Comparison of ENCODE assay signal across 8 mouse cellular contexts in the genomic region with DNA sequence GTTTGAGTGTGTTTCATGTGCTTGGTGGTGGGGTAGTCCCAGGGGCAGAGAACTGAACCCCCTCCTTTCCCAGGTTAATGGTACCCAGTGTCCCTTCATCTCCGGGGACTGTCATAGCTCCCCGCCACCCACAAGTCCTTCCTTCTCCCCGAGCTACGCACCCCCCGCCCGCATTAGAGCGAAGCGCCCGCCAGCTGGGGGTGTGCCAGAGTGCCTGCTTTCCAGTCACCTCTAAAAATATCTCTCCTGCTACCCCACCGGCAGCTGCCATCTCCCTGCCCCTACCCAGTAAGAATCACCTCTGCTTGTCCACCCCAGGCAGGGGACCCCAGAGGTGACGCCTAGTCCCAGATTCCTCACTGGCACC. TPM values are rescaled to one million over a fixed set of nuclear protein-coding genes. Genes with fewer than 3 reads are reported as not detected.
A peak's percentile ranks its signal among the peaks of the same experiment; 100 is the strongest.
DNase-seq lines count a peak whose midpoint lies in the region; ATAC-seq lines count a peak whose summit lies in the region.

No protein-coding gene starts in this region.

- peak; percentile 50 for DNase-seq in CD4-positive, CD25-positive, alpha-beta regulatory T cell, adult 2 months (ENCODE audit: low read depth, low spot score)
- DNase-seq in cerebellum, adult 8-10 months: peak; percentile 72
- peak; percentile 84 to 87 for DNase-seq in gastrocnemius, adult 8-10 months (ENCODE audit: low spot score in 2 of 2)
- DNase-seq in hindbrain, embryonic 14.5 days (ENCODE audit: low spot score): no peak
- peak; percentile 32 for DNase-seq in thymus, postnatal 0 days (ENCODE audit: low spot score)

- no peaks in the 10 kb centered on the region for H3K9me3 ChIP-seq in hindbrain, embryonic 14.5 days (ENCODE audit: control insufficient read depth, low read length)
- no peaks in the 10 kb centered on the region for H3K9me3 ChIP-seq in limb, embryonic 13.5 days
- H3K9me3 ChIP-seq in midbrain, embryonic 13.5 days: no peaks in the 10 kb centered on the region

- WGBS in hindbrain, embryonic 14.5 days: 1% methylated on average over 11 of the region's 11 CpGs
- 2% methylated on average over 11 of the region's 11 CpGs for WGBS in limb, embryonic 13.5 days
- WGBS in midbrain, embryonic 13.5 days: 2% methylated on average over 11 of the region's 11 CpGs

- H3K27ac ChIP-seq in hindbrain, embryonic 14.5 days: no peak overlapping the region
- no peak overlapping the region for H3K27ac ChIP-seq in limb, embryonic 13.5 days
- H3K27ac ChIP-seq in midbrain, embryonic 13.5 days: no peak overlapping the region

- peak overlapping the region; percentile 61 for H3K9ac ChIP-seq in hindbrain, embryonic 14.5 days
- peak overlapping the region; percentile 71 for H3K9ac ChIP-seq in limb, embryonic 13.5 days
- peak overlapping the region; percentile 78 for H3K9ac ChIP-seq in midbrain, embryonic 13.5 days (replicated peaks)

- peak overlapping the region; percentile 75 for H3K4me2 ChIP-seq in hindbrain, embryonic 14.5 days (replicated peaks)
- peak overlapping the region; percentile 98 for H3K4me2 ChIP-seq in limb, embryonic 13.5 days (replicated peaks)
- H3K4me2 ChIP-seq in midbrain, embryonic 13.5 days (replicated peaks): peak overlapping the region; percentile 98

- H3K4me1 ChIP-seq in hindbrain, embryonic 14.5 days (replicated peaks; ENCODE audit: control insufficient read depth, insufficient read depth, low read length): no peaks in the 10 kb centered on the region; the same call in 1 of the 2 replicates
- H3K4me1 ChIP-seq in limb, embryonic 13.5 days: peaks cover 10% of the 10 kb centered on the region; the same call in 1 of the 2 replicates
- H3K4me1 ChIP-seq in midbrain, embryonic 13.5 days (replicated peaks): peaks cover 10% of the 10 kb centered on the region

- ATAC-seq in CD4-positive, CD25-positive, alpha-beta regulatory T cell, adult 4 months: no peak
- no peak; the same call in 1 of the 2 replicates for ATAC-seq in hindbrain, embryonic 14.5 days (ENCODE audit: low FRiP score)
- no peak for ATAC-seq in limb, embryonic 13.5 days (ENCODE audit: low FRiP score, low read depth)
- peak; percentile 12; the same call in 1 of the 2 replicates for ATAC-seq in midbrain, embryonic 13.5 days

- no peaks in the 10 kb centered on the region for H3K36me3 ChIP-seq in hindbrain, embryonic 14.5 days (replicated peaks; ENCODE audit: control insufficient read depth, insufficient read depth)
- no peaks in the 10 kb centered on the region for H3K36me3 ChIP-seq in limb, embryonic 13.5 days
- no peaks in the 10 kb centered on the region for H3K36me3 ChIP-seq in midbrain, embryonic 13.5 days

- H3K27me3 ChIP-seq in hindbrain, embryonic 14.5 days (ENCODE audit: control insufficient read depth, insufficient read depth, low read length): peaks cover 58% of the 10 kb centered on the region
- peaks cover 67% of the 10 kb centered on the region for H3K27me3 ChIP-seq in limb, embryonic 13.5 days
- H3K27me3 ChIP-seq in midbrain, embryonic 13.5 days: peaks cover 73% of the 10 kb centered on the region

- H3K4me3 ChIP-seq in hindbrain, embryonic 14.5 days (replicated peaks; ENCODE audit: low read length): peak overlapping the region; percentile 54
- peak overlapping the region; percentile 63 for H3K4me3 ChIP-seq in limb, embryonic 13.5 days
- H3K4me3 ChIP-seq in midbrain, embryonic 13.5 days (replicated peaks): peak overlapping the region; percentile 54

RNA-seq across cellular contexts. Expression of a gene that starts 0.6 kb away (rescaled TPM):
- polyA plus RNA-seq in CD4-positive, CD25-positive, alpha-beta regulatory T cell, adult 4 months (2017; shearing (Covaris generic)): not detected
- 100 to 1,000 TPM; 341 to 419 (median 369) TPM for total RNA-seq in gastrocnemius, adult 8-10 months (2022)
- polyA plus RNA-seq in hindbrain, embryonic 14.5 days (2014; fragmentation: Nextera tagmentation; extraction: Ambion mirVana): 0.37 and 0.69 TPM in 2 replicates
- polyA plus RNA-seq in limb, embryonic 13.5 days (2015; fragmentation: Nextera tagmentation; extraction: Ambion mirVana): 0.26 and 0.89 TPM in 2 replicates
- not detected in 2 replicates for polyA plus RNA-seq in midbrain, embryonic 13.5 days (2015; fragmentation: Nextera tagmentation; extraction: Ambion mirVana)
- polyA plus RNA-seq in thymus, postnatal 0 days (2015; fragmentation: Nextera tagmentation; extraction: Ambion mirVana): 0.36 and 0.46 TPM in 2 replicates

RNA-seq across cellular contexts. Expression of a gene that starts 12.2 kb away (rescaled TPM):
- polyA plus RNA-seq in CD4-positive, CD25-positive, alpha-beta regulatory T cell, adult 4 months (2017; shearing (Covaris generic)): 10 to 100 TPM; 56.7 to 64.5 TPM
- 1 to 10 TPM; 2.3 to 4.0 (median 2.8) TPM for total RNA-seq in gastrocnemius, adult 8-10 months (2022)
- polyA plus RNA-seq in hindbrain, embryonic 14.5 days (2014; fragmentation: Nextera tagmentation; extraction: Ambion mirVana): 2.4 and 2.7 TPM in 2 replicates
- 11.2 and 12.0 TPM in 2 replicates for polyA plus RNA-seq in limb, embryonic 13.5 days (2015; fragmentation: Nextera tagmentation; extraction: Ambion mirVana)
- polyA plus RNA-seq in midbrain, embryonic 13.5 days (2015; fragmentation: Nextera tagmentation; extraction: Ambion mirVana): 2.7 and 3.8 TPM in 2 replicates
- polyA plus RNA-seq in thymus, postnatal 0 days (2015; fragmentation: Nextera tagmentation; extraction: Ambion mirVana): 92.9 and 111 TPM in 2 replicates

RNA-seq across cellular contexts. Expression of a gene that starts 17.4 kb away (rescaled TPM):
- 10 to 100 TPM; 83.1 to 93.7 TPM for polyA plus RNA-seq in CD4-positive, CD25-positive, alpha-beta regulatory T cell, adult 4 months (2017; shearing (Covaris generic))
- 1 to 10 TPM in 3 of 4 experiments, under 1 TPM in 1; 0.77 to 2.2 (median 1.5) TPM for total RNA-seq in gastrocnemius, adult 8-10 months (2022)
- 1.6 and 1.9 TPM in 2 replicates for polyA plus RNA-seq in hindbrain, embryonic 14.5 days (2014; fragmentation: Nextera tagmentation; extraction: Ambion mirVana)
- polyA plus RNA-seq in limb, embryonic 13.5 days (2015; fragmentation: Nextera tagmentation; extraction: Ambion mirVana): 5.4 and 5.5 TPM in 2 replicates
- polyA plus RNA-seq in midbrain, embryonic 13.5 days (2015; fragmentation: Nextera tagmentation; extraction: Ambion mirVana): 1.1 and 1.6 TPM in 2 replicates
- 181 and 185 TPM in 2 replicates for polyA plus RNA-seq in thymus, postnatal 0 days (2015; fragmentation: Nextera tagmentation; extraction: Ambion mirVana)

Comparison
In these comparisons a context has a peak if more than half of its experiments do, and no peak if none do; other contexts are left out.
1. RNA of a gene that starts 17.4 kb away (polyA plus RNA-seq): 181 to 185 TPM in thymus, postnatal 0 days and 83.1 to 93.7 TPM in CD4-positive, CD25-positive, alpha-beta regulatory T cell, adult 4 months; 5.4 to 5.5 TPM in limb, embryonic 13.5 days, 1.6 to 1.9 TPM in hindbrain, embryonic 14.5 days and 1.1 to 1.6 TPM in midbrain, embryonic 13.5 days; every median in the first group is over 10 times any median in the second.
2. Peak in every context shown above with its lines, with median percentiles within 50 percentile points of each other: H3K4me2 ChIP-seq, H3K4me3 ChIP-seq and H3K9ac ChIP-seq.